Mouse (Mus musculus) cerebellum, adult 2 months (tissue): Measurements from ENCODE around the gene Atp1a4. TPM values are rescaled to one million over a fixed set of nuclear protein-coding genes. Genes with fewer than 3 reads are reported as not detected.

Experiments
- DNase-seq, 2 experiments: peaks; one replicate each; pipeline ENCODE4 v3.0.0; 2021
- H3K27ac ChIP-seq: fragments of 200-500 bp; 2 replicates; pipeline ENCODE4 v1.5.1; 2012; ENCODE audit warnings: low read length, control low read depth, inconsistent platforms; ENCODE audit not compliant: insufficient read depth
- H3K27me3 ChIP-seq: fragments of 200-500 bp; 2 replicates; pipeline ENCODE4 v1.6.1; 2012; ENCODE audit warnings: inconsistent platforms, mild to moderate bottlenecking, low read length, moderate library complexity; ENCODE audit not compliant: control insufficient read depth, insufficient read depth
- H3K4me1 ChIP-seq: fragments of 200-500 bp; 2 replicates; pipeline ENCODE4 v1.6.1; 2011; ENCODE audit warnings: low read length; ENCODE audit not compliant: control insufficient read depth, insufficient read depth
- H3K4me3 ChIP-seq: fragments of 200-500 bp; replicated peaks from 2 replicates; pipeline ENCODE3; 2011; ENCODE audit warnings: mild to moderate bottlenecking, low read depth, low read length, control low read depth; ENCODE audit not compliant: insufficient read depth
- CTCF ChIP-seq: fragments of 200-500 bp; IDR thresholded peaks from 2 replicates; pipeline ENCODE4 v1.5.1; 2011; ENCODE audit warnings: low read depth, mild to moderate bottlenecking, control low read depth, low read length, moderate library complexity, borderline replicate concordance; ENCODE audit not compliant: insufficient read depth
- POLR2A ChIP-seq: fragments of 200-500 bp; IDR thresholded peaks from 2 replicates; pipeline ENCODE4 v1.6.1; 2011; ENCODE audit warnings: low read length, control low read depth, borderline replicate concordance; ENCODE audit not compliant: insufficient read depth
- WGBS: fragments of 180-500 bp; shearing (Covaris S2); methylation state at CpG from one replicate; pipeline ENCODE4 v1.1.7; 2018; 5-methylcytosine and 5-hydroxymethylcytosine counted together
- polyA plus RNA-seq: library from polyadenylated mRNA; depleted of rRNA; stranded (reverse); fragments of >200 nt; gene quantifications from 2 replicates; pipeline ENCODE4 v1.2.3, GENCODE M21; 2012; rRNA removed

Gene Atp1a4
- polyA plus RNA-seq, 1 experiment: not detected

DNA sequence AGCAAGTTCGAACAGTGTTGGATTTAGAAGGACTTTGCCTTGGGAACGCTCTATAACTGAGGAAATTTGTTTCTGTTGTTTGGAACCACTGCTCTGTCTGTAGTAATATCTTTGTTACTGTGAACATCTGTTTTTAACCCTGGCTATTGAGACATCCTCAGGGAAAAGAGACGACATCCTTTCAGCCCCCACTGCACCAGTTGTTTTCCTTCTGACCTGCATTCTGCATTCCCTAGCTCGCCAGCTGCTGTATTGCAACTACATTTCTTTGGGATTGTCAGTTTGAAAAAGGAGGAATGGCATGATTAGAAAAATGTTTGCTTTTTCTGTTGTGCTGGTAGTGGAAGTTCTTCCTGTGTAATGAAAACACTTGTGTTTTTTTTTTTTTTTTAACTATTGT lies 77.3 kb downstream of the Atp1a4 start:
- H3K4me1 ChIP-seq: peaks cover 7% of the 10 kb centered on the region
- 78% methylated on average over 4 of the region's 4 CpGs for WGBS
- no peak for DNase-seq

DNA sequence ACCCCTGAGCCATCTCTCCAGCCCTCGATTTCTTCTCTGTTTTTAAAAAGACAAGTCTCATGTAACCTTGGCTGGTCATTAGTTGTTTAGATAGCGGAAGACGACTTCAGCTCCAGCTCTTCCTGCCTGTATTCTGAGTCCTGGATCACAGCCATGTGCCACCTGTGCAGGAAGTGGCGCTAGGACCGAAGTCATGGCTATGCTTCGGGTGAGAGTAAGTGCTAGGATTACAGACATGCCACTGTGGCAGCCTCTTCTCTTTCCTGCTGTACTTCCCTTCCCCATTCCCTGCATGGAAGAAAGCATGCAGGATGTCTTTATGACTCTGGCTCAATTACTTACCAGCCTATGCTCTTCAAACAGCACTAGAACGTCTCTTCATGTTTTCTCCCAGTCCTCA lies 79.1 kb downstream of the Atp1a4 start:
- TF ChIP-seq CTCF (no peak), POLR2A (no peak)
- peak; percentile 45 to 63 for DNase-seq
- no peak overlapping the region for H3K4me3 ChIP-seq
- H3K4me1 ChIP-seq: peaks cover 7% of the 10 kb centered on the region
- 30% methylated on average over 7 of the region's 7 CpGs for WGBS
- no peaks in the 10 kb centered on the region for H3K27me3 ChIP-seq
- 0 out of 2 replicates have a peak overlapping the region, but pooled peaks have one; percentile 58 for H3K27ac ChIP-seq

More for the DNA sequence above, 77.3 kb downstream of the Atp1a4 start:
- TF ChIP-seq POLR2A: no peak
- no peak for TF ChIP-seq CTCF
- Histone ChIP-seq H3K4me3 (no peak overlapping the region), H3K27me3 (no peaks in the 10 kb centered on the region), H3K27ac (no peak overlapping the region)

DNA sequence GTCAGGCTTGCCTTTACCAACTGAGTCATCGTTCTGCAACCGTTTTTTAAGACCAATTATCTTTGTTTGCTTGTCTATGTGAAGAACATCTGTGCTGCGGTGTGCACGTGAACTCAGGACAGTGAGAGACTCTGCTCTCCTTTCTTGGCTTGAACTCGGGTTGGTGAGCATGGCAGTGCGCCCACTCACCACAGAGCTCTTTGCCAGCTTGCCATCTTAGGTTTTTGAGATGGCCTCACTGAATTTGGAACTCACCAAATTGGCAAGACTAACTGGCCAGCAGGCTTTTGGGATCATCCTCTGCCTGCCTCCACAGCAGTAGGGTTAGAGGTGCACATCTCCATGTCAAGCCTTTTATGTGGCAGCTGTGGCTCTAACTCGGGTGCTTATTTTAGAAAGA lies 80.4 kb downstream of the Atp1a4 start:
- TF ChIP-seq POLR2A: no peak
- no peak for TF ChIP-seq CTCF
- no peak overlapping the region for H3K4me3 ChIP-seq
- H3K4me1 ChIP-seq: peaks cover 11% of the 10 kb centered on the region
- WGBS: 22% methylated on average over 7 of the region's 7 CpGs
- DNase-seq: peak; percentile 53 to 57
- H3K27me3 ChIP-seq: no peaks in the 10 kb centered on the region
- H3K27ac ChIP-seq: no peak overlapping the region

Other genes with a start within 250 kb of the Atp1a4 start
- 10.5 and 13.1 TPM in 2 replicates for gene Vangl2, start 230.0 kb downstream of the Atp1a4 start, polyA plus RNA-seq
- 0.05 and 0.07 TPM in 2 replicates for gene Nhlh1, start 200.8 kb downstream of the Atp1a4 start, polyA plus RNA-seq
- 125 and 131 TPM in 2 replicates for gene Copa, start 175.9 kb downstream of the Atp1a4 start, polyA plus RNA-seq
- gene Ncstn, start 175.6 kb downstream of the Atp1a4 start, polyA plus RNA-seq: 84.3 and 89.3 TPM in 2 replicates
- 107 and 108 TPM in 2 replicates for gene Pex19, start 131.7 kb downstream of the Atp1a4 start, polyA plus RNA-seq
- gene Dcaf8, start 110.3 kb downstream of the Atp1a4 start, polyA plus RNA-seq: 118 and 121 TPM in 2 replicates
- 562 and 572 TPM in 2 replicates for gene Pea15a, start 51.6 kb downstream of the Atp1a4 start, polyA plus RNA-seq
- 3.8 and 3.9 TPM in 2 replicates for gene Casq1, start 38.5 kb downstream of the Atp1a4 start, polyA plus RNA-seq
- 254 and 269 TPM in 2 replicates for gene Igsf8, start 3.2 kb upstream of the Atp1a4 start, polyA plus RNA-seq
- 535 and 584 TPM in 2 replicates for gene Atp1a2, start 39.6 kb upstream of the Atp1a4 start, polyA plus RNA-seq
- 116 and 130 TPM in 2 replicates for gene Kcnj9, start 70.9 kb upstream of the Atp1a4 start, polyA plus RNA-seq
- 141 and 174 TPM in 2 replicates for gene Kcnj10, start 82.8 kb upstream of the Atp1a4 start, polyA plus RNA-seq
- gene Pigm, start 118.1 kb upstream of the Atp1a4 start, polyA plus RNA-seq: 7.5 and 7.9 TPM in 2 replicates
- 0.74 and 0.87 TPM in 2 replicates for gene Slamf9, start 216.9 kb upstream of the Atp1a4 start, polyA plus RNA-seq
- gene Igsf9, start 223.4 kb upstream of the Atp1a4 start, polyA plus RNA-seq: 1.9 and 2.2 TPM in 2 replicates
- 12.9 and 13.0 TPM in 2 replicates for gene Tagln2, start 241.6 kb upstream of the Atp1a4 start, polyA plus RNA-seq